Mouse (Mus musculus): ENCODE results near the gene Aym1. TPM values are rescaled to one million over a fixed set of nuclear protein-coding genes. Genes with fewer than 3 reads are reported as not detected.

Gene Aym1
- polyA plus RNA-seq, 1 experiment from 2014 or later, result not detected

- DNase-seq (ENCODE audit: low spot score), result no peak
- Histone ChIP-seq H3K4me1 (replicated peaks; ENCODE audit: control insufficient read depth, insufficient read depth, low read length) (no peaks in the 10 kb centered on the region), H3K27me3 (replicated peaks; ENCODE audit: control insufficient read depth, insufficient read depth, low read length) (peaks cover 66% of the 10 kb centered on the region), H3K9ac (ENCODE audit: low read depth, low read length) (no peak overlapping the region), H3K36me3 (ENCODE audit: control insufficient read depth, insufficient read depth, low read length) (no peaks in the 10 kb centered on the region), H3K9me3 (ENCODE audit: control insufficient read depth, low read length) (no peaks in the 10 kb centered on the region), H3K4me2 (no peak overlapping the region), H3K27ac (ENCODE audit: low read depth, low read length) (no peak overlapping the region), H3K4me3 (ENCODE audit: low read depth, low read length) (no peak overlapping the region)
- WGBS, result 23% methylated on average over 13 of the region's 13 CpGs
- no peak; the same call in 1 of the 2 replicates for ATAC-seq (replicated peaks; ENCODE audit: low FRiP score)
These were observed 8.5 kb upstream of the Aym1 start for GRCm38 (mm10) chr5:113348597-113348996.

GRCm38 (mm10) chr5:113349226-113349625 is 7.9 kb upstream of the Aym1 start:
- H3K9me3 ChIP-seq (ENCODE audit: control insufficient read depth, low read length), result no peaks in the 10 kb centered on the region
- H3K4me2 ChIP-seq, result no peak overlapping the region
- no peak overlapping the region for H3K9ac ChIP-seq (ENCODE audit: low read depth, low read length)
- DNase-seq (ENCODE audit: low spot score) (no peak), ATAC-seq (replicated peaks; ENCODE audit: low FRiP score) (no peak)
- no peaks in the 10 kb centered on the region for H3K36me3 ChIP-seq (ENCODE audit: control insufficient read depth, insufficient read depth, low read length)
- 16% methylated on average over 7 of the region's 7 CpGs for WGBS
- peaks cover 67% of the 10 kb centered on the region for H3K27me3 ChIP-seq (replicated peaks; ENCODE audit: control insufficient read depth, insufficient read depth, low read length)
- H3K4me1 ChIP-seq (replicated peaks; ENCODE audit: control insufficient read depth, insufficient read depth, low read length), result no peaks in the 10 kb centered on the region
- H3K4me3 ChIP-seq (ENCODE audit: low read depth, low read length), result no peak overlapping the region
- H3K27ac ChIP-seq (ENCODE audit: low read depth, low read length), result no peak overlapping the region

GRCm38 (mm10) chr5:113349810-113350209 is 7.3 kb upstream of the Aym1 start:
- Histone ChIP-seq H3K4me2 (no peak overlapping the region), H3K9me3 (ENCODE audit: control insufficient read depth, low read length) (no peaks in the 10 kb centered on the region), H3K27ac (ENCODE audit: low read depth, low read length) (no peak overlapping the region), H3K27me3 (replicated peaks; ENCODE audit: control insufficient read depth, insufficient read depth, low read length) (peaks cover 64% of the 10 kb centered on the region), H3K36me3 (ENCODE audit: control insufficient read depth, insufficient read depth, low read length) (no peaks in the 10 kb centered on the region), H3K4me3 (ENCODE audit: low read depth, low read length) (no peak overlapping the region), H3K4me1 (replicated peaks; ENCODE audit: control insufficient read depth, insufficient read depth, low read length) (no peaks in the 10 kb centered on the region), H3K9ac (ENCODE audit: low read depth, low read length) (no peak overlapping the region)
- ATAC-seq (replicated peaks; ENCODE audit: low FRiP score) (no peak), DNase-seq (ENCODE audit: low spot score) (no peak)
- WGBS, result 42% methylated on average over 7 of the region's 7 CpGs

GRCm38 (mm10) chr5:113351768-113352167 is 5.3 kb upstream of the Aym1 start:
- H3K9ac ChIP-seq (ENCODE audit: low read depth, low read length), result no peak overlapping the region
- ATAC-seq (replicated peaks; ENCODE audit: low FRiP score) (no peak), DNase-seq (ENCODE audit: low spot score) (no peak)
- no peaks in the 10 kb centered on the region for H3K9me3 ChIP-seq (ENCODE audit: control insufficient read depth, low read length)
- no peak overlapping the region for H3K4me3 ChIP-seq (ENCODE audit: low read depth, low read length)
- H3K4me1 ChIP-seq (replicated peaks; ENCODE audit: control insufficient read depth, insufficient read depth, low read length), result no peaks in the 10 kb centered on the region
- no peaks in the 10 kb centered on the region for H3K36me3 ChIP-seq (ENCODE audit: control insufficient read depth, insufficient read depth, low read length)
- 74% methylated on average over 3 of the region's 3 CpGs for WGBS
- no peak overlapping the region for H3K4me2 ChIP-seq
- peaks cover 44% of the 10 kb centered on the region for H3K27me3 ChIP-seq (replicated peaks; ENCODE audit: control insufficient read depth, insufficient read depth, low read length)
- H3K27ac ChIP-seq (ENCODE audit: low read depth, low read length), result no peak overlapping the region

GRCm38 (mm10) chr5:113352636-113353035 is 4.5 kb upstream of the Aym1 start:
- Histone ChIP-seq H3K4me1 (replicated peaks; ENCODE audit: control insufficient read depth, insufficient read depth, low read length) (no peaks in the 10 kb centered on the region), H3K9me3 (ENCODE audit: control insufficient read depth, low read length) (no peaks in the 10 kb centered on the region), H3K27ac (ENCODE audit: low read depth, low read length) (no peak overlapping the region), H3K36me3 (ENCODE audit: control insufficient read depth, insufficient read depth, low read length) (no peaks in the 10 kb centered on the region), H3K27me3 (replicated peaks; ENCODE audit: control insufficient read depth, insufficient read depth, low read length) (peaks cover 37% of the 10 kb centered on the region), H3K4me3 (ENCODE audit: low read depth, low read length) (no peak overlapping the region), H3K4me2 (no peak overlapping the region), H3K9ac (ENCODE audit: low read depth, low read length) (no peak overlapping the region)
- WGBS, result 65% methylated on average over 6 of the region's 6 CpGs
- ATAC-seq (replicated peaks; ENCODE audit: low FRiP score) (no peak), DNase-seq (ENCODE audit: low spot score) (no peak)

GRCm38 (mm10) chr5:113354311-113354710 is 2.8 kb upstream of the Aym1 start:
- no peak for ATAC-seq (replicated peaks; ENCODE audit: low FRiP score)
- H3K4me2 ChIP-seq, result no peak overlapping the region
- H3K27me3 ChIP-seq (replicated peaks; ENCODE audit: control insufficient read depth, insufficient read depth, low read length), result peaks cover 20% of the 10 kb centered on the region
- H3K9me3 ChIP-seq (ENCODE audit: control insufficient read depth, low read length), result no peaks in the 10 kb centered on the region
- no peak overlapping the region for H3K27ac ChIP-seq (ENCODE audit: low read depth, low read length)
- WGBS, result 40% methylated on average over 16 of the region's 16 CpGs
- H3K4me3 ChIP-seq (ENCODE audit: low read depth, low read length), result no peak overlapping the region
- H3K9ac ChIP-seq (ENCODE audit: low read depth, low read length), result no peak overlapping the region
- no peaks in the 10 kb centered on the region for H3K4me1 ChIP-seq (replicated peaks; ENCODE audit: control insufficient read depth, insufficient read depth, low read length)
- H3K36me3 ChIP-seq (ENCODE audit: control insufficient read depth, insufficient read depth, low read length), result no peaks in the 10 kb centered on the region
- DNase-seq (ENCODE audit: low spot score), result no peak

GRCm38 (mm10) chr5:113357656-113358055 is 562 bp downstream of the Aym1 start:
- Histone ChIP-seq H3K27ac (ENCODE audit: low read depth, low read length) (no peak overlapping the region), H3K27me3 (replicated peaks; ENCODE audit: control insufficient read depth, insufficient read depth, low read length) (peaks cover 9% of the 10 kb centered on the region), H3K9me3 (ENCODE audit: control insufficient read depth, low read length) (no peaks in the 10 kb centered on the region), H3K36me3 (ENCODE audit: control insufficient read depth, insufficient read depth, low read length) (no peaks in the 10 kb centered on the region), H3K4me3 (ENCODE audit: low read depth, low read length) (no peak overlapping the region), H3K4me2 (no peak overlapping the region), H3K4me1 (replicated peaks; ENCODE audit: control insufficient read depth, insufficient read depth, low read length) (no peaks in the 10 kb centered on the region), H3K9ac (ENCODE audit: low read depth, low read length) (no peak overlapping the region)
- DNase-seq (ENCODE audit: low spot score), result no peak
- WGBS, result 58% methylated on average over 3 of the region's 3 CpGs
- ATAC-seq (replicated peaks; ENCODE audit: low FRiP score), result no peak

- no peak overlapping the region for H3K9ac ChIP-seq (ENCODE audit: low read depth, low read length)
- WGBS, result 7% methylated on average over 11 of the region's 11 CpGs
- ATAC-seq (replicated peaks; ENCODE audit: low FRiP score) (no peak), DNase-seq (ENCODE audit: low spot score) (no peak)
- H3K9me3 ChIP-seq (ENCODE audit: control insufficient read depth, low read length), result no peaks in the 10 kb centered on the region
- no peak overlapping the region for H3K4me3 ChIP-seq (ENCODE audit: low read depth, low read length)
- no peak overlapping the region for H3K27ac ChIP-seq (ENCODE audit: low read depth, low read length)
- no peaks in the 10 kb centered on the region for H3K36me3 ChIP-seq (ENCODE audit: control insufficient read depth, insufficient read depth, low read length)
- no peaks in the 10 kb centered on the region for H3K4me1 ChIP-seq (replicated peaks; ENCODE audit: control insufficient read depth, insufficient read depth, low read length)
- H3K4me2 ChIP-seq, result no peak overlapping the region
- peaks cover 6% of the 10 kb centered on the region for H3K27me3 ChIP-seq (replicated peaks; ENCODE audit: control insufficient read depth, insufficient read depth, low read length)
These were observed 1.7 kb downstream of the Aym1 start for GRCm38 (mm10) chr5:113358833-113359232.

- Histone ChIP-seq H3K36me3 (ENCODE audit: control insufficient read depth, insufficient read depth, low read length) (no peaks in the 10 kb centered on the region), H3K9me3 (ENCODE audit: control insufficient read depth, low read length) (no peaks in the 10 kb centered on the region), H3K27me3 (replicated peaks; ENCODE audit: control insufficient read depth, insufficient read depth, low read length) (no peaks in the 10 kb centered on the region; the same call in 1 of the 2 replicates), H3K27ac (ENCODE audit: low read depth, low read length) (no peak overlapping the region), H3K4me2 (no peak overlapping the region), H3K4me1 (replicated peaks; ENCODE audit: control insufficient read depth, insufficient read depth, low read length) (no peaks in the 10 kb centered on the region), H3K4me3 (ENCODE audit: low read depth, low read length) (no peak overlapping the region), H3K9ac (ENCODE audit: low read depth, low read length) (no peak overlapping the region)
- DNase-seq (ENCODE audit: low spot score), result no peak
- WGBS, result 75% methylated on average over 7 of the region's 7 CpGs
- ATAC-seq (replicated peaks; ENCODE audit: low FRiP score), result no peak
These were observed 4.2 kb downstream of the Aym1 start for GRCm38 (mm10) chr5:113361283-113361682.

Data from liver, embryonic 11.5 days (tissue).